Mouse (Mus musculus) embryonic facial prominence, embryonic 10.5 days (tissue): ENCODE measurements at regions not wholly inside any gene's neighbourhood (a gene's known extent, or its start where the extent isn't known, plus 50 kb on each side); places are given as distances from the start of the nearest gene placed in this dataset.
A peak's percentile ranks its signal among the peaks of the same experiment; 100 is the strongest.

Experiments
- DNase-seq: peaks from one replicate; pipeline ENCODE4 v3.0.0-alpha.2; 2017; ENCODE audit warnings: low spot score
- H3K27ac ChIP-seq: fragments of 300-500 bp; sonication (generic); replicated peaks from 2 replicates; pipeline ENCODE4 v1.5.1; 2016; ENCODE audit warnings: mild to moderate bottlenecking
- H3K27me3 ChIP-seq: fragments of 300-500 bp; sonication (generic); replicated peaks from 2 replicates; pipeline ENCODE4 v1.6.1; 2016; ENCODE audit warnings: low read depth, mild to moderate bottlenecking; ENCODE audit not compliant: poor library complexity, severe bottlenecking
- H3K36me3 ChIP-seq: fragments of 300-500 bp; sonication (generic); replicated peaks from 2 replicates; pipeline ENCODE4 v1.6.1; 2016; ENCODE audit warnings: mild to moderate bottlenecking, moderate library complexity
- H3K4me1 ChIP-seq: fragments of 300-500 bp; sonication (generic); 2 replicates; pipeline ENCODE4 v1.6.1; 2016
- H3K4me3 ChIP-seq: fragments of 300-500 bp; sonication (generic); 2 replicates; pipeline ENCODE4 v1.5.1; 2016; ENCODE audit warnings: mild to moderate bottlenecking, moderate library complexity
- H3K9me3 ChIP-seq: fragments of 300-500 bp; sonication (generic); 2 replicates; pipeline ENCODE4 v1.6.1; 2016; ENCODE audit warnings: mild to moderate bottlenecking
- WGBS: fragments of 180-500 bp; shearing (Covaris S2); methylation state at CpG from one replicate; pipeline ENCODE4 v1.1.7; 2016; 5-methylcytosine and 5-hydroxymethylcytosine counted together

DNA sequence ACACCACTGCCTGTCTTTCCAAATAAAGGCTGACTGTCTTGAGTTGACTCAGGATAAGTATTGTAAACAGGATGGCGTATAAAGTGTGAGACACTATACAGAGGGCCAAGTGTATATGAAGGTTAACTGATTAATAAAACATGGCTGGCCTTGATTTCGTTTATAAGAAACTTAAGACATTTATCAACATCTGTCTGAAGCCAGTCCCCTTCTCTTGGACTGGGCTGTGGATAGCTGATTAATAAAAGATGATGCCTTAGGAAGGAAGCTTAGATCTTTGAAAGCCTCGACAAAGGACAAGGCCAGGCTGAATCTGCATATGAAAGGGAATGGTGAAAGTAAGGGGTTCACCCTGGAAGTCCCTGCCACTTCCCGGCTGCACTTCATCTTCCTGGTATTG is 163.0 kb upstream of the Tbx18 start:
- Histone ChIP-seq H3K36me3 (no peaks in the 10 kb centered on the region), H3K4me3 (no peak overlapping the region), H3K27ac (no peak overlapping the region), H3K9me3 (no peaks in the 10 kb centered on the region), H3K4me1 (peaks cover 19% of the 10 kb centered on the region), H3K27me3 (no peaks in the 10 kb centered on the region)
- no peak for DNase-seq
- WGBS, result 30% methylated on average over 4 of the region's 4 CpGs

DNA sequence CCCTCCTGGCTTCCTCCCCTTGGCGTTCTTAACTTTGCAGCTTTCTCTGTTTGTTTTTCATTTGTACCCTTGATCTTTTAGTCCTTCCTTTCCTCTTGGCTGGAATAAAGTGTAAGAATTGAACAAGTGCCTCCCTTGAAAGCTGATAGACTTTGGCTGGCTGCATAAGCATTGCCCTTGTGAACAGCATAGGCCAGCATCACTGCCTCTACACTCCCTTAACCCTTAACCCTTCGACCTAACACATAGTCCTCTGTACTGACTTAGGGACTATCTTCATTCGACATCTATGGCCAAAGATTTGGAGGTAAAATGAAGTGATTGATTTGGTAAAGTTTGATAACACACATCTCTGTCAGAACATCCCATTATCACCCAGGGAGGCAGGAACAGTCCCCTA is 163.5 kb upstream of the Tbx18 start:
- WGBS, result 48% methylated on average over 3 of the region's 3 CpGs
- H3K9me3 ChIP-seq, result no peaks in the 10 kb centered on the region
- H3K36me3 ChIP-seq, result no peaks in the 10 kb centered on the region
- peaks cover 19% of the 10 kb centered on the region for H3K4me1 ChIP-seq
- no peak overlapping the region for H3K27ac ChIP-seq
- H3K27me3 ChIP-seq, result no peaks in the 10 kb centered on the region
- DNase-seq, result no peak
- no peak overlapping the region for H3K4me3 ChIP-seq

GRCm38 (mm10) chr9:87895526-87895925 is 164.5 kb upstream of the Tbx18 start:
- DNase-seq, result no peak

GRCm38 (mm10) chr9:87897336-87897735 is 166.3 kb upstream of the Tbx18 start:
- Histone ChIP-seq H3K27ac (no peak overlapping the region), H3K36me3 (no peaks in the 10 kb centered on the region), H3K27me3 (no peaks in the 10 kb centered on the region), H3K4me3 (no peak overlapping the region), H3K9me3 (no peaks in the 10 kb centered on the region), H3K4me1 (peaks cover 19% of the 10 kb centered on the region)
- DNase-seq, result no peak
- WGBS, result 80% methylated on average over 3 of the region's 3 CpGs

More at GRCm38 (mm10) chr9:87895526-87895925, 164.5 kb upstream of the Tbx18 start:
- Histone ChIP-seq H3K9me3 (no peaks in the 10 kb centered on the region), H3K4me3 (no peak overlapping the region), H3K27ac (no peak overlapping the region), H3K4me1 (peaks cover 19% of the 10 kb centered on the region), H3K36me3 (no peaks in the 10 kb centered on the region), H3K27me3 (no peaks in the 10 kb centered on the region)
- 80% methylated on average over 4 of the region's 4 CpGs for WGBS

DNA sequence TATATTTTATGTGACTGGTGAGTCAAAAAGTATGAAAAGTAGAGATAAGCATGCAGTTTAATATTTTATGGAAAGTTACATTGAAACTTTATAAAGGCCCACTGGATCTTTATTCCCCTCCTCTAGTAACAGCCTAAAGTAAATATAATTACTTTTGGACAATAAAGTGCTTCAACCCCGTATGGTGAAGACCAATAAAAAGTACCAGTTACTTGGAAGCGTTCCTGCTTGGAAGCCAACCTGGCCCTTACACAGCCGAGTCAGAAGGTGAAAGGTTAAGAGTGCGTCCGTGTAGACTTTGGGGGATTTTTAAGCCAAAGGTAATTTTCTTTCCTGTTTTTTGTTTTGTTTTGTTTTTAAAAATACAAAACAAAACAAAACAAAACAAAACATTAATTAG is 168.3 kb upstream of the Tbx18 start:
- DNase-seq, result no peak
- Histone ChIP-seq H3K9me3 (no peaks in the 10 kb centered on the region), H3K4me1 (peaks cover 17% of the 10 kb centered on the region), H3K36me3 (no peaks in the 10 kb centered on the region), H3K4me3 (no peak overlapping the region), H3K27ac (no peak overlapping the region), H3K27me3 (no peaks in the 10 kb centered on the region)
- WGBS, result 75% methylated on average over 5 of the region's 5 CpGs

DNA sequence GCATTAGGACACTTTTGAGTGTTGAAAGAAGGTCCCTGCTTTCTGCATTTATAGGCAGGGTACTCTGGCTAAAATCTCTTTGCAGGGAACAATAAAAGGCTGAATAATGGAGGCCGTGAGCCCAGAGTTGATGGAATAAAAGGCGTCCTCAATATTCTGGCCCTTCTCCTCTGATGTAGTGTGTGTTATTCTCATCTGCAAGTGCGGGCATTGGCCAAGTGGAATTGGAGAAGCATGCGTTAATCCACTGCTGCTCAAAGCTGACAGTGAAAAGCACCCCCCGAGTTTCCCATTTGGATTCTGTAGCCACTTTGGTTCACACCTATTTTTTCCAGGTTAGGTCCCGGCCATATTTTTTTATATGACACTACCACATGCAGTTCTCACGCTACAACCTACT is 168.7 kb upstream of the Tbx18 start:
- Histone ChIP-seq H3K4me1 (peaks cover 13% of the 10 kb centered on the region), H3K36me3 (no peaks in the 10 kb centered on the region), H3K27ac (no peak overlapping the region), H3K4me3 (no peak overlapping the region), H3K27me3 (no peaks in the 10 kb centered on the region), H3K9me3 (no peaks in the 10 kb centered on the region)
- DNase-seq, result no peak
- 86% methylated on average over 7 of the region's 7 CpGs for WGBS

- no peaks in the 10 kb centered on the region for H3K36me3 ChIP-seq
- no peaks in the 10 kb centered on the region for H3K4me1 ChIP-seq
- H3K27ac ChIP-seq, result no peak overlapping the region
- 92% methylated on average over 8 of the region's 8 CpGs for WGBS
- H3K4me3 ChIP-seq, result no peak overlapping the region
- no peak for DNase-seq
- no peaks in the 10 kb centered on the region for H3K27me3 ChIP-seq
- no peaks in the 10 kb centered on the region for H3K9me3 ChIP-seq
Measured at GRCm38 (mm10) chr9:87921291-87921690, 190.2 kb upstream of the Tbx18 start.

GRCm38 (mm10) chr9:87925151-87925550 is 194.1 kb upstream of the Tbx18 start:
- no peaks in the 10 kb centered on the region for H3K36me3 ChIP-seq
- WGBS, result 89% methylated on average over 4 of the region's 4 CpGs
- no peaks in the 10 kb centered on the region for H3K9me3 ChIP-seq
- no peaks in the 10 kb centered on the region for H3K4me1 ChIP-seq
- H3K4me3 ChIP-seq, result no peak overlapping the region
- no peak for DNase-seq
- H3K27me3 ChIP-seq, result no peaks in the 10 kb centered on the region
- H3K27ac ChIP-seq, result no peak overlapping the region

DNA sequence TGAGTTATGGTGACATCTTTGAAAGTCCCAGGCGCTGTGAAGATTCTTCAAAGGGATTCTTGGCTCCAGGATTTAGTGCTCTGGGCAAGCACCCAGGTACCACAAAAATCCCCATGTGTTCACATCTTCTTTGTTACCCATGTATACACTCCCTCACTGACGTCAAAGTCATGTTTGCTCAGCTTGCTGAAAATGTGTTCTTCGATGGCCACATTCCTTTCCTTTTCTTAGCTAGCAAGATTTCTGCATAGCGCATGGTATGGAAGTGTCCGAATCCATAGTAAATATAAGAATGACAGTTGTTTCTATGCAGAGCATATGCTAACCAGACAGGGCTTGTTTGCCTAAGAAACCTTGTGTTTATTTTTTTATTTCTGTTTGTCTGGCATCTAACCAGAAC is 202.2 kb upstream of the Tbx18 start:
- DNase-seq, result no peak
- 87% methylated on average over 5 of the region's 5 CpGs for WGBS
- Histone ChIP-seq H3K4me3 (no peak overlapping the region), H3K36me3 (no peaks in the 10 kb centered on the region), H3K9me3 (no peaks in the 10 kb centered on the region), H3K27ac (no peak overlapping the region), H3K27me3 (no peaks in the 10 kb centered on the region), H3K4me1 (no peaks in the 10 kb centered on the region)

DNA sequence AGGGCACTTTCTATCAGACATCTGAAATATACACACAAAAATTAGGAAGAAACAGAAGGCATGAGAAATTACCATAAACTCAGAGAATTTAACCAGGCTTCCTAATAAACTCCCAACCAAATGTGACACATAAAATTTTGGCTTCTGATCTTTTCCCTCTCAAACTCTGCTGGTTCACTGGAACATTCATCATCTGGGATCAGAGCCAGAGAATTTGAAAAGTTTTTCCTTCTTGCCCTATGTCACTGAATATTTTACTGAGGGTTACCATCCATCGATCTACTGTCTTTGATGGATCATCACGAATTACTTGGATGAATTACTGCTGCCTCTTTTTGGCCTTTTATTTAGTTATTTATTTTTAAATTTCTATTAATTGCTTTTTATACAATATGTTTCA is 221.4 kb upstream of the Tbx18 start:
- H3K9me3 ChIP-seq, result no peaks in the 10 kb centered on the region
- DNase-seq, result no peak
- 93% methylated on average over 2 of the region's 2 CpGs for WGBS
- no peaks in the 10 kb centered on the region for H3K27me3 ChIP-seq
- no peak overlapping the region for H3K27ac ChIP-seq
- no peak overlapping the region for H3K4me3 ChIP-seq
- no peaks in the 10 kb centered on the region for H3K4me1 ChIP-seq
- no peaks in the 10 kb centered on the region for H3K36me3 ChIP-seq

DNA sequence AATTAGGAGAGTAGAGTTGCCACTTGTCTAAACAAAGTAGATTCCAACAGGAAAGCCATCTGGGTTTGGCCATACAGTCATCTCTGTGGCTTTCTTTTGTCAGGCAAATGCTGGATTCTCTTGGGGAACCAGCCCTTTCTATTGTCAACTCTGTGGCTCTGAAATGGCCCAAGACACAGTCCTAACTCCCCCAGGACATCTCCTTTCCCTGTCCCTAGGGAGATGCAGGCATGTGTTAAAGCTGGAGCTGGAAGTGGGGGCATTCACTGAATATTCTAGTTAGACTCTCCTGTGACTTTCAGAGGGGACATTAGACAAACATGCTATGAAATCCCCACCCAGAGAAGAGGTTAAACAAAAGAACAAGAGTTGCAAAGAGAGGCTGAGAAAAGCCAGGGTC is 223.9 kb upstream of the Tbx18 start:
- no peaks in the 10 kb centered on the region for H3K36me3 ChIP-seq
- no peaks in the 10 kb centered on the region for H3K27me3 ChIP-seq
- no peaks in the 10 kb centered on the region for H3K9me3 ChIP-seq
- H3K4me3 ChIP-seq, result no peak overlapping the region
- no peak overlapping the region for H3K27ac ChIP-seq
- no peak for DNase-seq
- H3K4me1 ChIP-seq, result no peaks in the 10 kb centered on the region

GRCm38 (mm10) chr9:87961796-87962195 is 230.7 kb upstream of the Tbx18 start:
- no peaks in the 10 kb centered on the region for H3K27me3 ChIP-seq
- H3K9me3 ChIP-seq, result no peaks in the 10 kb centered on the region
- peaks cover 11% of the 10 kb centered on the region for H3K4me1 ChIP-seq
- no peak for DNase-seq
- H3K36me3 ChIP-seq, result no peaks in the 10 kb centered on the region
- H3K27ac ChIP-seq, result no peak overlapping the region
- 92% methylated on average over 4 of the region's 4 CpGs for WGBS
- no peak overlapping the region for H3K4me3 ChIP-seq

DNA sequence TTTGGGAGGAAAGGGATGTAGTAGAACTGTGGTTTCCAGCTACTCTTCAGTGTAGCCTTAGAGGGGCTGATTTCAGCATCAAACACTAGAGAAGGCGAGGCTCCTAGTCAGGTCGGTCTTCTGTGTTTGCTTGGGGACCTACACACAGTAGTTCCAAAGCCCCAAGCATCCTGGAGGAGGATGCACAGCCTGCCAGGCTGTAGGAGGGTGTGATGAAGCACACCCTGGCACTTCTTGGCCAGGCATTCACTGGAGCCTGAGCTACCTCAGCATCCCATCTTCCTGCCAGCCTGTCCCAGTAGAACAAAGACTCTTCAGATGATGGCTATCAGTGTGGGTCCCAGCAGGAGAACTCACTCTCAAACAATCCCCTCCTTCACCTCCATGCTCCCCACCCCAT is 233.4 kb upstream of the Tbx18 start:
- 76% methylated on average over 2 of the region's 2 CpGs for WGBS
- Histone ChIP-seq H3K27me3 (no peaks in the 10 kb centered on the region), H3K4me1 (peaks cover 11% of the 10 kb centered on the region), H3K4me3 (no peak overlapping the region), H3K27ac (0 out of 2 replicates have a peak overlapping the region, but pooled peaks have one; percentile 10), H3K9me3 (no peaks in the 10 kb centered on the region), H3K36me3 (no peaks in the 10 kb centered on the region)
- no peak for DNase-seq
